In the genomic region with DNA sequence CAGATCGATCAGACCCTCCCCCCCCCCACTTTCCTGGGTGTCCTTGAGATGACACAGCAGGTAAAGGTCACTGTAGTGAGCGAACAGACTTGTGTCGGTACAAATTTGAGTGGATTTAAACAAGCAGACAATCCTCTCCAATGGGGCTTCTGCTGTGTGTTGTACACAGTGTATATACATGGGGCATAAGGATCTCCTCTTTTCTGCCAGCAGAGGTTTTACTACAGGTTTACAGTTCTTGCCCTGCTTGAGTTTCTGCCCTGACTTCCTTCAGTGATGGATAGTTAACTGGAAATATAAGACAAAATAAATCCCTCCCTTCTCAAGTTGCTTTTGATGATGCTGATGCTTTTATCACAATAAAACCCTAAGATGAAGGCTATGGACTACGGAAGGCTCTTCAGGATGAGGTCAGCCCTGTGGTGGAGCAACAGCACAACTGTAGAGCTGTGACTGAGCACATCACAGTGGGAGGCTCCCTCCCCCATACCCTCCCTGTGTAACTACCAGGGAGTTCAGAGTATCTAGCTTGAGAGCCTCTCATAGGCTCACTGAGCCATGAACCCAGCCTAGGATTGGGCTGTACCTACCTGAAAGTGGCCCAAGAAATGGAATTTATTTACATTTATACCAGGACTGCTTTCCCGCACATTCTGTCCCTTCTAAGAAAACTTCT, we compare ENCODE assay signal across 28 mouse cellular contexts. TPM values are rescaled to one million over a fixed set of nuclear protein-coding genes. Genes with fewer than 3 reads are reported as not detected.
"Had no signal": no experiment of that assay in that cellular context is flagged by ENCODE, and none has a peak within 500 bp of the region (broad histone marks: within the 10 kb centered on the region; RNA-seq: fewer than 3 reads in every experiment).

No protein-coding gene starts in this region.

- ATAC-seq: forebrain, postnatal 0 days; hindbrain, postnatal 0 days; intestine, embryonic 16.5 days; liver, embryonic 12.5 days had no signal

- H3K4me3 ChIP-seq: heart, adult 2 months; heart, embryonic 13.5 days; heart, embryonic 15.5 days; hindbrain, embryonic 13.5 days; hindbrain, embryonic 15.5 days; limb, embryonic 13.5 days; limb, embryonic 15.5 days; liver, embryonic 12.5 days had no signal

- H3K9me3 ChIP-seq: heart, embryonic 15.5 days; hindbrain, embryonic 13.5 days; hindbrain, embryonic 15.5 days; limb, embryonic 13.5 days; limb, embryonic 15.5 days; liver, embryonic 12.5 days had no signal

- H3K27ac ChIP-seq: heart, adult 2 months; hindbrain, embryonic 13.5 days; hindbrain, embryonic 15.5 days; hindbrain, postnatal 0 days; limb, embryonic 13.5 days; limb, embryonic 15.5 days; liver, embryonic 12.5 days; liver, embryonic 14.5 days had no signal

- H3K9ac ChIP-seq: forebrain, postnatal 0 days; heart, embryonic 13.5 days; heart, embryonic 15.5 days; hindbrain, embryonic 13.5 days; hindbrain, embryonic 15.5 days; limb, embryonic 13.5 days; limb, embryonic 15.5 days; liver, embryonic 12.5 days; liver, embryonic 14.5 days had no signal

- H3K4me2 ChIP-seq: heart, embryonic 11.5 days; heart, embryonic 13.5 days; heart, embryonic 15.5 days; hindbrain, embryonic 13.5 days; hindbrain, embryonic 15.5 days; limb, embryonic 13.5 days; limb, embryonic 15.5 days; liver, embryonic 12.5 days had no signal

- H3K4me1 ChIP-seq: hindbrain, embryonic 13.5 days; hindbrain, embryonic 15.5 days; liver, embryonic 12.5 days had no signal

- DNase-seq: forebrain, postnatal 0 days; gastrocnemius, postnatal 14 days; gastrocnemius, postnatal 36 days; heart, adult 11 months; heart, adult 2 months; heart, postnatal 14 days; heart, postnatal 36 days; kidney, adult 11 months; kidney, postnatal 10 days; layer of hippocampus, adult 9-11 months; layer of hippocampus, postnatal 36 days; left cerebral cortex, postnatal 4 days had no signal

- H3K27me3 ChIP-seq: heart, embryonic 13.5 days; heart, embryonic 15.5 days; hindbrain, embryonic 13.5 days; hindbrain, embryonic 15.5 days; limb, embryonic 13.5 days; limb, embryonic 15.5 days; liver, embryonic 12.5 days had no signal

- H3K36me3 ChIP-seq: heart, embryonic 13.5 days; heart, embryonic 15.5 days; hindbrain, embryonic 13.5 days; hindbrain, embryonic 15.5 days; limb, embryonic 13.5 days; limb, embryonic 15.5 days; liver, embryonic 12.5 days had no signal

RNA-seq across cellular contexts. Expression of a gene that starts 29.4 kb away (rescaled TPM):
- polyA plus RNA-seq: heart, adult 2 months; heart, embryonic 11.5 days; heart, embryonic 15.5 days; heart, postnatal 0 days; hindbrain, embryonic 11.5 days; hindbrain, embryonic 13.5 days; intestine, embryonic 16.5 days; limb, embryonic 11.5 days; limb, embryonic 13.5 days; limb, embryonic 15.5 days; liver, adult 2 months; liver, embryonic 12.5 days; liver, embryonic 14.5 days; liver, embryonic 16.5 days had no signal
